Mouse (Mus musculus): ENCODE data around the gene Epha8.

DNA sequence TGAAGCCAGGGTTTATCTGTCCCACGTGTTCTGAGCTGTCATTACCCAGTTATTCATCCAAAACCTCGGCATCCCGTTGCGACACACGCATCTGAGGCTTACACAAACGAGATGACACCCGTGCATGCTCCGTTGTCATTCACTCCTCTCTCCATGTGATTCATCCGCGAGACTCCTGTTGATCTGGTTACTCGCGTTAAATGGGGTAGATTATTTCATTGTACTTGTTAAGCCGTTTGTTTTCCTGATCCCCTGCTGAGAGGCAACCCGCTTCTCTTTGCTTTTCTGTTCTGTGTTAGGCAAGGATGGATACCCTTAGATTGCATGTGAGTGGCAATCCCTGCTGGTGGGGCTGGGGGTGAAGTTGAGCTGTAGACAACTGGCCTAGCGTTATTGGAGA, 30.8 kb downstream of the Epha8 start:
- TF ChIP-seq NELFE (IDR thresholded peaks at IDR 0.05; ENCODE audit: low read depth, low read length) (no peak), POLR2A (IDR thresholded peaks at IDR 0.05; ENCODE audit: control insufficient read depth in 1 of 2, insufficient read depth in 1 of 2, low read depth in 1 of 2, low read length in 2 of 2, poor library complexity in 1 of 2) (no peak), MAFK (IDR thresholded peaks at IDR 0.05; ENCODE audit: borderline replicate concordance, low read depth, low read length) (no peak), GABPA (IDR thresholded peaks at IDR 0.05; ENCODE audit: low read depth, low read length) (no peak), KAT2A (conservative IDR thresholded peaks at IDR 0.05; ENCODE audit: low read depth, low read length) (no peak)

All from MEL (cell line).